Mouse (Mus musculus) embryo, embryonic 10 days (tissue): ENCODE measurements around the gene Mecom.

Source experiments
- DNase-seq: peaks from one replicate; pipeline ENCODE4 v3.0.0-alpha.2; 2015; ENCODE audit warnings: low spot score

Gene Mecom

GRCm38 (mm10) chr3:30483006-30483684, 64.7 kb downstream of the Mecom start:
- DNase-seq: peak; percentile 61

GRCm38 (mm10) chr3:30481682-30482081, 66.1 kb downstream of the Mecom start:
- DNase-seq: no peak

DNA sequence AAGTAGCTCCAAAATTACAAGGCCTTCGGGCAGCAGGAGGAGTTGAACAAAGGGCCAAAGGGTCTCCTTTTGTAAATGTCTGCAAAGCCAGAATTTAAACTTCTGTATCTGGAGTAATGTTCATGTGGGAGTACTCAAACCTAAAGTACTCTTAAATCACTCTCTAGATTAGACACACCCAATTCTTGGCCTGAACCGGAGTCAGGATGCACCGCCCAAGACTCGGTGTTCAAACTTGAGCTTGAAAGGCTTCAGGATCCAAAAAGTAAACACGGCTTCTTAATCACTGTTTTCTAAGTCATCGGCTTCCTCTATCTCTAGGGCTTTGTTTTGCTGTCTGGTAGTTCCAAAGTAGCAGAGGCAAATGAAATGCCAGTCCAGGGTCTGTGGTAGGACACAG, 67.3 kb downstream of the Mecom start:
- DNase-seq: no peak

DNA sequence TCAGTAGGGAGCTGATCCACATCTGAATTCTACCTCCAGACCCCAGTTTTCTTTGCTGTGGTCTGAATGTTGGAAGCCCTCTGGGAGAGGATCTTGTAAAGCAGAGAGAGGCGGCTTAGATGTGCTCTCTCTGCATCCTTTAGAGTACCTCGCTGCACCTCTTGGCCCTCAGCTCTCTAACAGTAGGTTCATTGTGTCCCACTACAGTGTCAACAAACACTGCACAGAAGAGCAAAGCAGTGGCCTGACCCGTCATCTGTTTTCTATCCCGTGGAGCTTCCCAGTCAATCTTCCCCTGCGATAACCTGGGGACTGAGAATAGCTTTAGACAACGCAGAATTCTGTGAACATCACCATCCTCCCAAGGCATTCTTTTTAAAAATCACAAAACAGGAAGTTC, 69.6 kb downstream of the Mecom start:
- DNase-seq: peak; percentile 51

GRCm38 (mm10) chr3:30477008-30477407, 70.8 kb downstream of the Mecom start:
- DNase-seq: peak; percentile 20

GRCm38 (mm10) chr3:30475591-30475990, 72.2 kb downstream of the Mecom start:
- no peak for DNase-seq

GRCm38 (mm10) chr3:30468068-30468835, 79.6 kb downstream of the Mecom start:
- no peak for DNase-seq

GRCm38 (mm10) chr3:30466031-30466650, 81.7 kb downstream of the Mecom start:
- no peak for DNase-seq

DNA sequence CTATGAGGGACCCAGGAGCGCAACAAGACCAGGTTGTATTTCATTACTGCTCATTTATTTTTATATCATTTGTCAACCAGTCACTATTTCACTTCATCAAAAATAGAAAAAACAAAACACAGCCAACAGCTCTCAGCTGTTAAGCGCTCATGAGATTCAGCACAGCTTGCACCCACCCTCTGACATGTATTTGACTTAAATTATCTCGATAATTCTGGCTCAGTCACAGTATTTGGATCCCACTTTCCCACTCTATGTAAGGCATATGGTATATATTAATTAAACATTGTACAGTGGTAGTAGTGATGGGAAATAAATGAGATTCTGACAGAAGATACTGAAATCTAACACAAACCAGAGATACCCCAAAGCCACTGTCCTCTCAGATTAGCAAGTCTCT, 83.3 kb downstream of the Mecom start:
- no peak for DNase-seq

DNA sequence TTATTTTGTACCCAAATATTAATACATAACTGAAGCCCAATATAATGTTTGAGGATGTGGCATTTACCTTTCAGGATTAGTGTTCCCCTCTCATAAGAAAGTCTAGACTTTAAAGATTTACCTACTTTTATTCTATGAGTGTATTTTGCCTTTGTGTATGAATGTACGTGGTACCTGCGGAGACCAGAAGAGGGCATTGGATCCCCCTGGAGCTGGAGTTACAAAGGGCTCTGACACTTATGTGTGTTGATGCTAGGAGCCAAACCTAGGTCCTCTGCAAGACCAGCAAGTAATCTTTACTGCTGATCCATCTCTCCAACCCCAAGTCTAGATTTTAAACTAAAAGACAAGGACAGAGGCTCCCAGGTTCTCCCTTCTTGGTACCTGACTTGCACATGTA, 86.0 kb downstream of the Mecom start:
- DNase-seq: no peak

DNA sequence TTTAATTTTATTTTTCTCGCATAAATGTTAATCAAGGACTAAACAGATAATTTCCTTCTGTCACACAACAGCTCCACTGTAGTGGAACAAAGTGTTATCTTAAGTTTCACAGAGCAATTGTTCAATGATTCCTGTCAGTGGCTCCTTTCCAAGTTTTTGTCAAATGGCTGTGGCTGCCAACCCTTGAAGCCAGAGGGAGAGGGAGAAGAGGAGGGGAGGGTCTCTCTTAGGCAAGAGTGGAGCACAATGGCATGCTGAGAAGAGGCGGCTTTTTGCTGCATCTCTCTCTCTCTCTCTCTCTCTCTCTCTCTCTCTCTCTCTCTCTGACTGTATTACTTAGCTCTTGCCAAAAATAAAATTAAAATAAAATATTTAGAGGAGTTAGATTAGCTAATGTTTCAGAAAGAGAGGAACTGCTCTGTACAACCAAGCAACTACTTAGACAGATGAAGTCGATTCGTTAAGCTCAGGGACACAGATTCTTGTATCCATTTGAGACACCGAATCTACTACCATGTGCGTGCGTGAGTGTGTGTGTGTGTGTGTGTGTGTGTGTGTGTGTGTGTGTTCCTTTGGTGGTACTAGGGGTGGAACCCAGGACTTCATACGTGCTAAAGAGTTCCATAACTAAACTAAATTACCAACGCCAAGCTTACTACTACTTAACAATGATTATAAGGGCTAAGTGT, 86.8 kb downstream of the Mecom start:
- no peak for DNase-seq

- no peak for DNase-seq
Measured at GRCm38 (mm10) chr3:30459626-30460025, 88.2 kb downstream of the Mecom start.

DNA sequence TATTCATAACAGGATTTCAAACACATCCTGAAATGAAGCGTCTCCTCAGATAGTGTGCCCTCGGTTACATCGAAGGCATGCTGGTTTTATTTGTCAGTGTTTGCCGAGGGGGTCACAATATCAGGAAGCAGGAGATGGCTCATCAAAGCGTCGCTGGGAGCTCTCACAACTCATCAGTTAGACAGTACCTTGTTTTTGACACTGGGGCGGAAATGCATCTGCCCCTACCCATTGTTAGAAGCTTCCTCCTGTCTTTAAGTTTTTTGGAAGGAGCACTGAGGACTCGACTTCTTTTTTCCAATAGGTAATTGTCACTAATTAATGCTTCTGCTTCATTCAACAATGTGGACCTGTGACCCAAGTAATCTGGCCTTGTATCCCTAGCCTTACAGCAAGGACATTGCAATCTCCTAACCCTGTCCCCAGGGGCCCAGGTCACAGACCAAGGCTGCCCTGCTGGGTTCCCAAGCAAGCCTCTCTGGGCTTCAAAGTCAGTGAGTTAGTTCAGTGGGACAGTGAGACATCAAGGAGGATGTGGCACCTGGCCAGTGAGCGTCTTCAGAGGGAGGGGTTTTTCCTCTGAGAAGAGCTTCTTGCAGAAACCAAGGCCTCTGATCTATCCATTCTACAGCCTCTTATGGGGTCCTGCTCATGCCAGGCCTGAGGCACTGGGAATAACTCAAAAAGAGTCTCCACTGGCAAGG, 89.7 kb downstream of the Mecom start:
- no peak for DNase-seq

DNA sequence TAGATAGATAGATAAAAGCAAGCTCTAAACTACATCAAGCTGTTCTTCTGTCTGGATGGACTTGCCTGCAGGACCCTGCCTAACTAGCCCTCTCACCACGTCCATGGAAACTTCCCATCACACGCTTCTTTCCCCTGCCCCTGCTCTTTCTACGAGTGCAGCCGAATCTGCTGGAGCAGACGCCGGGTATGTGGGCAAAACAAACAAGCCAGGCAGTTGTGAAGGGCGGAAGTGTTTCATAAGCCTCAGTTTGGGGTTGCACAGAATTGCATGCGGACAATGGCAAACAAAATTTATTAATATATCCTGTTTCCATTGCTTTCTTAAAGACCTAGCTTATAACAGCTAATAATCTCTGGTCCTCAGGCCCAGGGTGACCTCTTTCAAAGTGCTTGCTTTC, 91.9 kb downstream of the Mecom start:
- DNase-seq: no peak

GRCm38 (mm10) chr3:30453546-30454455, 94.0 kb downstream of the Mecom start:
- DNase-seq: no peak

- peak; percentile 11 for DNase-seq
Measured at GRCm38 (mm10) chr3:30453046-30453445, 94.8 kb downstream of the Mecom start.

GRCm38 (mm10) chr3:30452511-30452910, 95.3 kb downstream of the Mecom start:
- no peak for DNase-seq

- no peak for DNase-seq
Measured at GRCm38 (mm10) chr3:30450206-30450965, 97.4 kb downstream of the Mecom start.

DNA sequence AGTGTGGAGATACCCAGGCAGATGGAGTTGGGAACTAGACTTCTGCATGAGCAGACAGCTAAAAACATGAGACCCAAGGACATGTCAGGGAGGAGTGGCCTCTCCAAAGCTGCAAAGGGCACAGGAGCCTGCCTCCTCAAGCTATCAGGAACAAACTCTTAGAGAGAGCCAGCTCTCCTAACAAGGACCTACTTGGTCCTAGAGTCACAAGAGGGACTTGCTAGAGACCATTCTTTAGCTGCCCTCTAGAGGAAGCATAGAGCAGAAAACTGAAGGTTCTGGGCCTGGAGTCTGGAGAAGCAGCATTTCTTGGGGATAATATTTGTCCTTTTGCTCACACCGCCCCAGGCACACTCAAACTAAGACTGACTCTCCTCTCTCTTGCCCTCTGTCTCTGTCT, 99.2 kb downstream of the Mecom start:
- DNase-seq: peak; percentile 22

DNA sequence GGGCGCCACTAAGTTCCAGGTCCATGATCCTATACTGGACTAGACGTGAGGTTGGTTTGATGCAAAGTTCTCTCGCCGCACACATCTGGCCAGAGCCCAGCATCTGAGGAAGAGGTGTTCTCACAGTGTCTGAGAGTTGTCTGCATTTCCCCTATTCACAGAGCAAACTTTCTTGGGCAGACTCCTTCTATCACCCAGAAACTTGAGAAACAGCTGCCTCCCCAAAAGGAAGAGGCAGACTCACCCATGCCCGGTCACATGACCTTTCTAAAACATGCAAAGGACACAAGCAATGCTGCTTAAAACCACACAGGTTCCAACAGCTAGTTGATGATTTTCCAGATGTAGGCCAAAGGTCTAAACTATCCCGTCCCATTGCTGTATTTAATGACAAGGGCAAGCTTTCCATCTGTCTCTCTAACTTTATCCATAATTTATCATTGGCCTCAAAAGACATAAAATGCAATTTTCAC, 101.8 kb downstream of the Mecom start:
- DNase-seq: no peak
